Mouse (Mus musculus): ENCODE measurements around the gene Gpr156. TPM values are rescaled to one million over a fixed set of nuclear protein-coding genes. Genes with fewer than 3 reads are reported as not detected.

The Gpr156 gene
- polyA plus RNA-seq, 1 experiment from 2014 or later: 3.3 TPM

DNA sequence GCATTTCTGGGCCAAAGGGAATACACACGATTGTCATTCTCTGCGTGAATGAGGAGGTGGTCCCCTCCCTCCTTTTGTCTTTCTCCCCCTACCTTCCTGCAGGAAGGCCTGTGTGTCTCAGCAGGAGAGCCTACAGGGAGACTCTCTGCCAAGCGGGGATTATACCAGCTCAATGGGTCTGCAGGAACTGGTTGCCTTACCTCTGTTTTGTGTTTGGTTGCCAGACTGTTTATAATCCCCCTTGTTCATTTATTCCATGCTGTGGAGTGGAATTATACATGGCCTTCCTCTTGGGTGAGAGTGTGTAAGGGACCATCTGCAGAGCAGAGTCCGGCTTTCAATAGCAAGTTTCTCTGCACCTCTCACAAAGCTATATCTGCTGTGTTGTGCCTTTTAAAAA lies 10.8 kb downstream of the Gpr156 start:
- 10% methylated on average over 4 of the region's 4 CpGs for WGBS
- Histone ChIP-seq H3K4me3 (no peak overlapping the region), H3K27me3 (no peaks in the 10 kb centered on the region), H3K9ac (no peak overlapping the region), H3K27ac (replicated peaks) (peak overlapping the region; percentile 10; the same call in 1 of the 2 replicates), H3K4me1 (replicated peaks) (peaks cover 28% of the 10 kb centered on the region), H3K9me3 (no peaks in the 10 kb centered on the region), H3K36me3 (no peaks in the 10 kb centered on the region), H3K4me2 (no peak overlapping the region)
- ATAC-seq (ENCODE audit: low FRiP score, low read depth): no peak

DNA sequence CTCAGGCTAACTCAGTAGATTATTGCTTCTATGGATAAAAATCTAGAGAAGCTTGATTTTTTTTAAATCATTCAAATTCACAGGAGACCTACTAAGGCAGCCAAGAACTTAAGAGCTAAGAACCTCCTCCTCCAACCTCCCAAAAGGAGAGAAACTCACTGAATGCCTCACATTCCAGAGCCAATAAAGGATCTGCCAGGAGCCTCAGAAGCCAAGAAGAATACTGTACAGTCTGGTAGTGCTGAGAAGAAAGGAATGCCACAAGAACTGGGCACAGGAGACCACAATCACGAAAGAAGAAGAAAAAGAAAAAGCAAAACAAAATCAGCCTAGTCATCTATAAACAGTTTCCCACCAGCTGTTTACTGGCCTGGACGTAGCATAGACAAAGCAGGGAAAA lies 12.7 kb downstream of the Gpr156 start:
- H3K9ac ChIP-seq: no peak overlapping the region
- H3K27me3 ChIP-seq: no peaks in the 10 kb centered on the region
- no peak overlapping the region for H3K4me2 ChIP-seq
- no peak overlapping the region for H3K27ac ChIP-seq (replicated peaks)
- no peak overlapping the region for H3K4me3 ChIP-seq
- WGBS: 57% methylated on average over 2 of the region's 2 CpGs
- no peaks in the 10 kb centered on the region for H3K36me3 ChIP-seq
- ATAC-seq (ENCODE audit: low FRiP score, low read depth): no peak
- peaks cover 28% of the 10 kb centered on the region for H3K4me1 ChIP-seq (replicated peaks)
- no peaks in the 10 kb centered on the region for H3K9me3 ChIP-seq

DNA sequence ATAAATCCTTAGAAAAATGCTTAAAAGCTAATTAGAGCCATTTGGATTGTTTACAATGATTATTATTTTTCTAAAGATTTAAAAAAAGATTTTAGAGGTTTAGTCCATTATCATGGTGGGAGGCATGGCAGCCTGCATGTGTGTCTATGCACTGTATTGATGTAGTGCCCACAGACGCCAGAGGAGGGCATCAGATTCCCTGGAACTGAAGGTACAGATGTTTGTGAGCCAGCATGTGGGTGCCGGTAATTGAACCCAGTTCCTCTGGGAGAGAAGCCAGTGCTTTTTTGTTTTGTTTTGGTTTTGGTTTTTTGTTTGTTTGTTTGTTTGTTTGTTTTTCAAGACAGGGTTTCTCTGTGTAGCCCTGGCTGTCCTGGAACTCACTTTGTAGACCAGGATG lies 13.3 kb downstream of the Gpr156 start:
- Histone ChIP-seq H3K27me3 (no peaks in the 10 kb centered on the region), H3K4me2 (no peak overlapping the region), H3K36me3 (no peaks in the 10 kb centered on the region), H3K4me1 (replicated peaks) (peaks cover 28% of the 10 kb centered on the region), H3K4me3 (no peak overlapping the region), H3K9ac (no peak overlapping the region), H3K9me3 (no peaks in the 10 kb centered on the region), H3K27ac (replicated peaks) (no peak overlapping the region)
- no peak for ATAC-seq (ENCODE audit: low FRiP score, low read depth)
- WGBS: 94% methylated on average over 2 of the region's 2 CpGs

DNA sequence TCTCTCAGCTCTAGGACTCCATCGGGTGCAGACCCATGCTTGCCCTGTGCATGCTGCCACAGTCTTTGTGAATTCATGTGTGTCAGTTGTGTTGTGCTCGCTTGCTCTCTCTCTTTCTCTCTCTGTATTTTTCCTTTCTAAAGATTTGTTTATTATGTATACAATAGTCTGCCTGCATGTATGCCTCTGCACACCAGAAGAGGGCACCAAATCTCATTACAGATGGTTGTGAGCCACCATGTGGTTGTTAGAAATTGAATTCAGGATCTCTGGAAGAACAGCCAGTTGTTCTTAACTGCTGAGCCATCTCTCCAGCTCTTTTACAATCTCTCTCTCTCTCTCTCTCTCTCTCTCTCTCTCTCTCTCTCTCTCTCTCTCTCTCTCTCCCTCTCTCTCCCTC lies 18.6 kb downstream of the Gpr156 start:
- Histone ChIP-seq H3K9me3 (no peaks in the 10 kb centered on the region), H3K4me3 (no peak overlapping the region), H3K4me2 (no peak overlapping the region), H3K36me3 (no peaks in the 10 kb centered on the region), H3K27ac (replicated peaks) (no peak overlapping the region), H3K4me1 (replicated peaks) (peaks cover 24% of the 10 kb centered on the region), H3K27me3 (no peaks in the 10 kb centered on the region), H3K9ac (no peak overlapping the region)
- 87% methylated on average over 2 of the region's 2 CpGs for WGBS
- no peak for ATAC-seq (ENCODE audit: low FRiP score, low read depth)

DNA sequence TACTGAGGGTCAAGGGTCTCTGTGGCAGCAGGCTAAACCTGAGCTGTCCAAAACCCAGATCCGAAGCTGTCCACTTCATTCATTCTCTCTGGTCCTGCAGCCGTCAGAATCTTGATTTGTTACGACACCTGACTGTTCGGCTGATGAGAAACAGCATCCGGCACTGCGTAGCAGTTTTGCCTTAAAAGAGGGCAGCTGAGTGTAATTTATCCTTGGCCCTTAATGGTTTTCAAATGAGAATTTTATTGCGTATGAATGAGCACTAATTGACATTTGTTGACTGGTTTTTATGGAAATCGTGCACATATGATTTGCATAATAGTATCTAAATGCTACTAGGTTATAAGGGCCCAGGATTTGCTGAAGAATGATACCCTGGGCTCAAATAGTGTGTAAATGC lies 21.0 kb downstream of the Gpr156 start:
- H3K9ac ChIP-seq: no peak overlapping the region
- 50% methylated on average over 8 of the region's 8 CpGs for WGBS
- no peaks in the 10 kb centered on the region for H3K36me3 ChIP-seq

DNA sequence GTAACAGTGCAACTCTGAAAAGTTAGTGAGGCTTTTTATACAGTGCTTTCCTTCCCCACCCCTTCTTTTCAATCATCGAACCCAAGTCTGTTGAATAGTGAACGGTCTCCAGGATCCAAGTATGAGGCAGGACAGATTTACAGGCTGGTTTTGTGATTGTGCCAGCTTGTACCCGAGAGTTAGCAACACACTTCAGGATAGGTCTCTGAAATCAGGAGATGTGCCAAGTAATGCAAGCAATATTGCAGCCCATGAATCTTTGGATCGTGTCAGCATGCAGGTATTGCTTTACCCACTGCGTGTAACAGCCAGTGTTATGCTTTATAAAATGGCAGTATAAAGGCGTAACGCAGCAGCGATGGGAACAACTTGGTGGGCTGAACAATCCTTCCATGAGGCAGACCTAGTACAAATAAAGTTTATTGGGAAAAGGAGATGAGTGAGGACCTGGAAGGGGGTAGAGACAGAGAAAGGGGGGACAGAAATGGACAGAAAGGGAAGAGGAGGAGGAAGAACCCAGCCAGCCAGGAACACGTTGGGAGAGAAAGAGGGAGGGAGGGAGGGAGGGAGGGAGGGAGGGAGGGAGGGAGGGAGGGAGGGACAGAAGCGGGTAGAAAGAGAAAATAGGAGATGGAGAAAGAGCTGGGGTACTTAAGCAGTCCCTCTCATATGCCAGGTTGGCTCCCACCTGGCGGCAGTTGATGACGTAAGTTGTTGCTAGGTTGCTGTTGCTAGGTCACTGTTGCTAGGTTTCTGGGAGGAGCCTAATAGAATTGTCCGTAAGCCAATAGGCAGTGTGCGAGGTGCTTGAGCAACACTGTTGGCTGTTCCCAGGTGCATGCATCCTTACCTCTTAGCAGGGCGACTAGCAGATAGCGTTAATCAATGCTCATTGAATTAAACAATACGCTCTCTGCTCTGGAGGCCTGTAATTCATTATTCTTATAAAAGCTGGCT lies 22.1 kb downstream of the Gpr156 start:
- WGBS: 41% methylated on average over 16 of the region's 17 CpGs
- Histone ChIP-seq H3K27me3 (no peaks in the 10 kb centered on the region), H3K9ac (peak overlapping the region; percentile 1; the same call in 1 of the 2 replicates), H3K27ac (replicated peaks) (peak overlapping the region; percentile 71), H3K4me1 (replicated peaks) (peaks cover 31% of the 10 kb centered on the region), H3K9me3 (no peaks in the 10 kb centered on the region), H3K4me2 (peak overlapping the region; percentile 49), H3K36me3 (no peaks in the 10 kb centered on the region), H3K4me3 (peak overlapping the region; percentile 24)
- ATAC-seq (ENCODE audit: low FRiP score, low read depth): peak; percentile 98

More for the DNA sequence above, 21.0 kb downstream of the Gpr156 start:
- no peak overlapping the region for H3K4me3 ChIP-seq
- no peaks in the 10 kb centered on the region for H3K9me3 ChIP-seq
- peaks cover 24% of the 10 kb centered on the region for H3K4me1 ChIP-seq (replicated peaks)
- peak overlapping the region; percentile 47; the same call in 1 of the 2 replicates for H3K27ac ChIP-seq (replicated peaks)
- H3K4me2 ChIP-seq: no peak overlapping the region
- no peak for ATAC-seq (ENCODE audit: low FRiP score, low read depth)
- H3K27me3 ChIP-seq: no peaks in the 10 kb centered on the region

DNA sequence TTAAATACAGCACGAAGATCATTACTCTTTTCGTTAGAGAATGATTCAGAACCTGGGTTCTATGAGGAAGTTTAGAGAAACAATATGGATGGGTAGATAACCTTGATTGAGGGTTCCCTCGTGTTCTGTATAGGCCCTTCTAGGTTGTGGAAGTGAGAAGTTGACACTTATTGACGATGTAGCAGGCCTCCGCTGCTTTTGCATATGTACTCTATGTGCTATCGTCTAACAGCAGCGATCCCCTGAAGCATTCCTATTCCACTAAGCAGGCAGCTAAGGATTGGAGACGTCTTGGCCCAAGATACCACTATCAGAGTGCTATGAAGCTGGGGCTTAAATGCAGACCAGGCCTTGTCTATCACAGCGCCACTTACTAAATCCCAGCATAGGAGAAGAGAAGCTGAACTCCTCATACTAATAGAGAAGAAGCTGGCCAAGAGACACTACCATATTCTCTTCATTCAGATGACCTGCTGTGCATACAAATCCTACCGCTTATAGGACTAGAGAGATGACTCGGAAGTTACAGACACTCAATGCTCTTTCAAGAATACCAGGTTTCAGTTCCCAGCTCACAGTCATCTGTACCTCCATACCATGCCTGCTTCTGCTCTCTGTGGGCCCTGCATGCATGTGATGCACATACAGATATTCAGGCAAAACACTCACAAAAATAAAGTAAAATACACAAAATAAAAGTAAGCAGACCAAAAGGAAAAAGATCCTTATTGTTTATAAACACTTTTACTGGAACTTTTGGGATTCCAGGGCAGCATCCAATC lies 23.0 kb downstream of the Gpr156 start:
- no peak overlapping the region for H3K9ac ChIP-seq
- no peaks in the 10 kb centered on the region for H3K9me3 ChIP-seq
- no peaks in the 10 kb centered on the region for H3K36me3 ChIP-seq
- H3K4me3 ChIP-seq: peak overlapping the region; percentile 24
- 53% methylated on average over 11 of the region's 11 CpGs for WGBS
- H3K27ac ChIP-seq (replicated peaks): peak overlapping the region; percentile 68
- peak overlapping the region; percentile 49 for H3K4me2 ChIP-seq
- H3K4me1 ChIP-seq (replicated peaks): peaks cover 31% of the 10 kb centered on the region
- H3K27me3 ChIP-seq: no peaks in the 10 kb centered on the region
- peak; percentile 54 for ATAC-seq (ENCODE audit: low FRiP score, low read depth)

DNA sequence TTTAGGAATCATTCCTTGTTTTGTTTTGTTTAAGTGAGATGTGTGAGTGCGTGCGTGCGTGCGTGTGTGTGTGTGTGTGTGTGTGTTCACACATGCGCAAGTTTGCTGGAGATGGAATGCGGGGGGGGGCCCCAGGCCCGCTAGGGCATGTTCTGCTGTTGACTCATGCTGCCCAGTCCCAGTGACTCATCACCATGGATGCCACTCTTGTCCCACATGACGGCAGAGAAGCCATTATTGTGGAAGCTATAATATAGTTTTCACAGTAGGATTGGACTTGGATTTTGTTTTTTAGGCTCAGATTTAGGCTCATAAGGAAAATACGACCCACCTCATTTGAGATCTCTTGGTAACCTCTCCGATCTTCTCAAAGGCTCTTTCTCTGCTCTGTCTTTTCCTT lies 24.0 kb downstream of the Gpr156 start:
- H3K27me3 ChIP-seq: no peaks in the 10 kb centered on the region
- H3K4me1 ChIP-seq (replicated peaks): peaks cover 31% of the 10 kb centered on the region
- H3K27ac ChIP-seq (replicated peaks): no peak overlapping the region
- no peak overlapping the region for H3K4me2 ChIP-seq
- no peak overlapping the region for H3K4me3 ChIP-seq
- H3K9me3 ChIP-seq: no peaks in the 10 kb centered on the region
- H3K36me3 ChIP-seq: no peaks in the 10 kb centered on the region
- WGBS: 82% methylated on average over 10 of the region's 10 CpGs
- no peak overlapping the region for H3K9ac ChIP-seq
- ATAC-seq (ENCODE audit: low FRiP score, low read depth): no peak

DNA sequence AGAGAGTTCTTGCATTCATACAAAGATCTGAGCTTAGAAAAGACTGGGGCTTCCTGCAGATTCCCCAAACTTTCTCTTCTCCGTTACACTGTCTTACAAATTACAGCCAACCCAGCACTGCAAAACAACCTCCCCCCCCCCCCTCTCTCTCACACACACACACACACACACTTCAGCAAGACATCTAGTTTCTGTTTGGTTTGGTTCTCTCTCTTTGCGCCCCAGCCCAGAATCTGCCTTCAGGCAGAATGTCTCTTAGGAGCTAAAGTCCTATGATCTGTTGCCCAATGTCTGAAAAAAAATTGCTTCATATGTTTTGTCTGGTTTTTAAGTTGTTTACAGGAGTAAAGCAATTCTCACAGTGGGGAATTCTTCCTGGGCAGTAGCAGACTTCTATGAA lies 27.4 kb downstream of the Gpr156 start:
- no peaks in the 10 kb centered on the region for H3K36me3 ChIP-seq
- H3K27ac ChIP-seq (replicated peaks): no peak overlapping the region
- H3K9me3 ChIP-seq: no peaks in the 10 kb centered on the region
- no peaks in the 10 kb centered on the region for H3K27me3 ChIP-seq
- H3K4me3 ChIP-seq: no peak overlapping the region
- no peak overlapping the region for H3K4me2 ChIP-seq
- H3K9ac ChIP-seq: no peak overlapping the region
- ATAC-seq (ENCODE audit: low FRiP score, low read depth): no peak
- 42% methylated on average over 2 of the region's 2 CpGs for whole genome bisulfite sequencing
- peaks cover 15% of the 10 kb centered on the region for H3K4me1 ChIP-seq (replicated peaks)

DNA sequence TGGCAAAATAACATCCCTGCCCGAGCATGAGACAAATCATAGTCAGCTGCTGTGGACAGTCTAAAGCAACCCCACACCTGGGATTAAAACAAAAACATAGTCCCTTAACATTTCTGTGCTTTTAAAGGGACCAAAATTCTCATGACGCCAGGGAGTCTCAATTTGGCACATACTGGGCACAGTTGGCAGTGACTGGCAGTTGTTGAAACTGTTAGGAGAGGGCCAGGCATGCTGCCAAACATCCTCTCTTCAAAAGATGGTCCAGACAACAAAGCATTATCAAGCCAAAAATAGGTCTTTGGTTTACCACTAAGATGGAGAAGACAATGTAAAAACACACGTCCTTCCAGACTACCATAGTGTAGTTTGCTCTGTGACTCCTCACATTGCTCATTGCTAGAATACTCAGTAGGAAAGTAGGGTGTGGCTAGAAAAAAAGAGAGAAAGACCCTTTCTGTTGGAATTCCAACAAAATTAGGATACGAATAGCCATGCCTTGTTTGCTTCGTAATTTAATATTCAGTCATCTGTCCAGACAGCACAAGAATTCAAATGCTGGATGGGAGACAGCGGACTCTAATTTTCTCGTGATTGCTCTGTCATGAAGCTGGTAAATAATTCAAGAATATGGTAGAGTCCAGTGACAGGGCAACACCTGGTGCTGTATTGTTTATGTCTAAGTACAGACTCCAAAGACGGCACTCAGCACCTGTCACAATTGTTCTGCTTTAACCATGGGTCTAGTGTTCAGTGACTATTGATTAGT lies 28.9 kb downstream of the Gpr156 start:
- Histone ChIP-seq H3K4me1 (replicated peaks) (peaks cover 6% of the 10 kb centered on the region; the same call in 1 of the 2 replicates), H3K36me3 (no peaks in the 10 kb centered on the region), H3K4me2 (no peak overlapping the region), H3K4me3 (no peak overlapping the region), H3K9ac (no peak overlapping the region), H3K27ac (replicated peaks) (no peak overlapping the region), H3K9me3 (no peaks in the 10 kb centered on the region), H3K27me3 (no peaks in the 10 kb centered on the region)
- 51% methylated on average over 8 of the region's 8 CpGs for WGBS
- ATAC-seq (ENCODE audit: low FRiP score, low read depth): no peak

DNA sequence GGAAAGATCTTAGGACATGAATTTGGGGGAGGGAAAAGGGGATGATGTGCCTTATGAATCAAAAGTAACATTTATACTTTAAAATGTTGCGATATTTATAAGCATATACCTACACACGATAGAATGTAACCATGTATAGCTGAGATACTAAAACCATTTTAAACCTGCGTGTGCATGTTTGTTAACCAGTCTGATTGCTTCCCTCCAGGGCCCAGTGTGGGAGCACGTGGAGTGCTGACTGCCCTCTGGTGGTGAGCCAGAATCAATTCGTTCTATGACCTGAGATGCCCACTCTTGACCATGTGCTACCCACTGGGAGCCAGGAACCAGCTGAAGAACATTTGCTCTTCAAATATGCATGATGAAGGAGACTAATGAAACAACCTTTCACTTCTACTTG lies 30.9 kb downstream of the Gpr156 start:
- 42% methylated on average over 5 of the region's 5 CpGs for WGBS
- Histone ChIP-seq H3K4me1 (replicated peaks) (peaks cover 6% of the 10 kb centered on the region; the same call in 1 of the 2 replicates), H3K27ac (replicated peaks) (no peak overlapping the region), H3K4me2 (no peak overlapping the region), H3K4me3 (no peak overlapping the region), H3K9ac (no peak overlapping the region), H3K9me3 (no peaks in the 10 kb centered on the region), H3K36me3 (no peaks in the 10 kb centered on the region), H3K27me3 (no peaks in the 10 kb centered on the region)
- 0 out of 2 replicates have a peak, but pooled peaks have one; percentile 55 for ATAC-seq (ENCODE audit: low FRiP score, low read depth)

All from hindbrain, embryonic 15.5 days (tissue).